ENCODE assay signal across 10 mouse cellular contexts in genomic region chr12:74056162-74056561, GRCm38 (mm10). TPM values are rescaled to one million over a fixed set of nuclear protein-coding genes. Genes with fewer than 3 reads are reported as not detected.
A peak's percentile ranks its signal among the peaks of the same experiment; 100 is the strongest.
DNase-seq lines count a peak whose midpoint lies in the region; ATAC-seq lines count a peak whose summit lies in the region.
"Had no signal": no experiment of that assay in that cellular context is flagged by ENCODE, and none has a peak within 500 bp of the region (broad histone marks: within the 10 kb centered on the region; RNA-seq: fewer than 3 reads in every experiment).

No protein-coding gene starts in this region.

- no peak overlapping the region for H3K27ac ChIP-seq in hindbrain, embryonic 12.5 days
- H3K27ac ChIP-seq in hindbrain, embryonic 11.5 days (ENCODE audit: low read depth, low read length) = no peak overlapping the region
- no peak overlapping the region for H3K27ac ChIP-seq in midbrain, embryonic 12.5 days (replicated peaks)
- H3K27ac ChIP-seq in midbrain, embryonic 13.5 days = no peak overlapping the region
- no peak overlapping the region for H3K27ac ChIP-seq in hindbrain, embryonic 16.5 days (ENCODE audit: low read depth, low read length)

- ATAC-seq in hindbrain, embryonic 12.5 days (ENCODE audit: low FRiP score) = peak; percentile 46; the same call in 1 of the 2 replicates
- no peak for ATAC-seq in hindbrain, embryonic 11.5 days (ENCODE audit: low FRiP score)
- ATAC-seq in midbrain, embryonic 12.5 days (ENCODE audit: low FRiP score, low read depth) = peak; percentile 62; the same call in 1 of the 2 replicates
- no peak for ATAC-seq in midbrain, embryonic 13.5 days
- ATAC-seq in hindbrain, embryonic 16.5 days = peak; percentile 55; the same call in 1 of the 2 replicates

- peak; percentile 8 for DNase-seq in adrenal gland, postnatal 14 days
- DNase-seq in adrenal gland, adult 2 months = no peak
- DNase-seq in hindbrain, embryonic 11.5 days (ENCODE audit: low spot score) = no peak
- DNase-seq in spleen, postnatal 10 days (ENCODE audit: low spot score in 2 of 2) = no peak

- no peaks in the 10 kb centered on the region for H3K36me3 ChIP-seq in hindbrain, embryonic 12.5 days
- H3K36me3 ChIP-seq in hindbrain, embryonic 11.5 days (ENCODE audit: control insufficient read depth, insufficient read depth, low read length) = no peaks in the 10 kb centered on the region
- H3K36me3 ChIP-seq in midbrain, embryonic 12.5 days = no peaks in the 10 kb centered on the region
- no peaks in the 10 kb centered on the region for H3K36me3 ChIP-seq in midbrain, embryonic 13.5 days
- H3K36me3 ChIP-seq in hindbrain, embryonic 16.5 days (ENCODE audit: control insufficient read depth, insufficient read depth, low read length) = no peaks in the 10 kb centered on the region

- 69% methylated on average over 2 of the region's 2 CpGs for WGBS in hindbrain, embryonic 12.5 days
- 76% methylated on average over 2 of the region's 2 CpGs for WGBS in hindbrain, embryonic 11.5 days
- 62% methylated on average over 2 of the region's 2 CpGs for WGBS in midbrain, embryonic 12.5 days
- 59% methylated on average over 2 of the region's 2 CpGs for WGBS in midbrain, embryonic 13.5 days
- 38% methylated on average over 2 of the region's 2 CpGs for WGBS in hindbrain, embryonic 16.5 days

- H3K4me1 ChIP-seq in hindbrain, embryonic 12.5 days = 0 out of 2 replicates have a peak, but pooled peaks cover 4% of the 10 kb centered on the region
- no peaks in the 10 kb centered on the region for H3K4me1 ChIP-seq in hindbrain, embryonic 11.5 days (replicated peaks; ENCODE audit: control insufficient read depth, insufficient read depth, low read length)
- no peaks in the 10 kb centered on the region for H3K4me1 ChIP-seq in midbrain, embryonic 12.5 days
- H3K4me1 ChIP-seq in midbrain, embryonic 13.5 days (replicated peaks) = no peaks in the 10 kb centered on the region
- H3K4me1 ChIP-seq in hindbrain, embryonic 16.5 days (ENCODE audit: control insufficient read depth, insufficient read depth, low read depth, low read length) = no peaks in the 10 kb centered on the region

- H3K9me3 ChIP-seq in hindbrain, embryonic 12.5 days (replicated peaks) = no peaks in the 10 kb centered on the region
- H3K9me3 ChIP-seq in hindbrain, embryonic 11.5 days (ENCODE audit: control insufficient read depth, low read length) = no peaks in the 10 kb centered on the region
- no peaks in the 10 kb centered on the region for H3K9me3 ChIP-seq in midbrain, embryonic 12.5 days
- no peaks in the 10 kb centered on the region for H3K9me3 ChIP-seq in midbrain, embryonic 13.5 days
- H3K9me3 ChIP-seq in hindbrain, embryonic 16.5 days (ENCODE audit: control insufficient read depth, low read length) = no peaks in the 10 kb centered on the region

- peaks cover 3% of the 10 kb centered on the region; the same call in 1 of the 2 replicates for H3K27me3 ChIP-seq in hindbrain, embryonic 12.5 days
- H3K27me3 ChIP-seq in hindbrain, embryonic 11.5 days (ENCODE audit: control insufficient read depth, insufficient read depth, low read length) = no peaks in the 10 kb centered on the region
- no peaks in the 10 kb centered on the region for H3K27me3 ChIP-seq in midbrain, embryonic 12.5 days
- no peaks in the 10 kb centered on the region for H3K27me3 ChIP-seq in midbrain, embryonic 13.5 days
- H3K27me3 ChIP-seq in hindbrain, embryonic 16.5 days (replicated peaks; ENCODE audit: control insufficient read depth, insufficient read depth, low read length) = no peaks in the 10 kb centered on the region

- no peak overlapping the region for H3K4me3 ChIP-seq in hindbrain, embryonic 12.5 days
- H3K4me3 ChIP-seq in hindbrain, embryonic 11.5 days (ENCODE audit: low read depth, low read length) = no peak overlapping the region
- no peak overlapping the region for H3K4me3 ChIP-seq in midbrain, embryonic 12.5 days
- H3K4me3 ChIP-seq in midbrain, embryonic 13.5 days (replicated peaks) = no peak overlapping the region
- no peak overlapping the region for H3K4me3 ChIP-seq in hindbrain, embryonic 16.5 days (ENCODE audit: low read length)

- H3K9ac ChIP-seq in hindbrain, embryonic 12.5 days = no peak overlapping the region
- H3K9ac ChIP-seq in hindbrain, embryonic 11.5 days (ENCODE audit: low read depth, low read length) = no peak overlapping the region
- H3K9ac ChIP-seq in midbrain, embryonic 12.5 days (replicated peaks) = no peak overlapping the region
- no peak overlapping the region for H3K9ac ChIP-seq in midbrain, embryonic 13.5 days (replicated peaks)
- H3K9ac ChIP-seq in hindbrain, embryonic 16.5 days (ENCODE audit: low read depth, low read length) = no peak overlapping the region

- H3K4me2 ChIP-seq in hindbrain, embryonic 12.5 days (replicated peaks) = no peak overlapping the region
- H3K4me2 ChIP-seq in hindbrain, embryonic 11.5 days (replicated peaks; ENCODE audit: low read depth, low read length) = no peak overlapping the region
- H3K4me2 ChIP-seq in midbrain, embryonic 12.5 days (replicated peaks) = no peak overlapping the region
- no peak overlapping the region for H3K4me2 ChIP-seq in midbrain, embryonic 13.5 days (replicated peaks)
- no peak overlapping the region for H3K4me2 ChIP-seq in hindbrain, embryonic 16.5 days (ENCODE audit: low read length)

RNA-seq across cellular contexts. Expression of gene Syt16, which starts 58.7 kb away (rescaled TPM):
- 0.78 and 0.90 TPM in 2 replicates for total RNA-seq in adrenal gland, postnatal 14 days (2021)
- total RNA-seq in adrenal gland, adult 2 months (2021) = under 1 TPM; 0.52 to 0.66 TPM
- polyA plus RNA-seq in adrenal gland, adult 2 months (2012; rRNA removed) = 0.13 and 0.67 TPM in 2 replicates
- polyA plus RNA-seq in hindbrain, embryonic 12.5 days (2016; fragmentation: Nextera tagmentation; extraction: Ambion mirVana) = 17.0 and 19.5 TPM in 2 replicates
- polyA plus RNA-seq in hindbrain, embryonic 11.5 days (2014; fragmentation: Nextera tagmentation; extraction: Ambion mirVana) = 5.4 and 5.5 TPM in 2 replicates
- 14.5 and 15.0 TPM in 2 replicates for polyA plus RNA-seq in midbrain, embryonic 12.5 days (2016; fragmentation: Nextera tagmentation; extraction: Ambion mirVana)
- 45.2 and 47.0 TPM in 2 replicates for polyA plus RNA-seq in midbrain, embryonic 13.5 days (2015; fragmentation: Nextera tagmentation; extraction: Ambion mirVana)
- 76.1 and 81.6 TPM in 2 replicates for polyA plus RNA-seq in hindbrain, embryonic 16.5 days (2015; fragmentation: Nextera tagmentation; extraction: Ambion mirVana)
- total RNA-seq: gastrocnemius, postnatal 14 days; megakaryocyte, adult 5-6 weeks had no signal

Comparison
In these comparisons a context has a peak if more than half of its experiments do, and no peak if none do; other contexts are left out.
1. ATAC-seq: peak in hindbrain, embryonic 12.5 days (single experiment), midbrain, embryonic 12.5 days (single experiment) and hindbrain, embryonic 16.5 days (single experiment); none in hindbrain, embryonic 11.5 days (single experiment) and midbrain, embryonic 13.5 days (single experiment).